Mouse (Mus musculus) kidney, postnatal 25 days (tissue): ENCODE results near the gene Rce1.
A peak's percentile ranks its signal among the peaks of the same experiment; 100 is the strongest.
"Not testable (repeated sequence)": the region's sequence is repeated elsewhere in the genome, so short reads cannot be mapped to it uniquely, and the experiment has no call there.

Source experiments
- DNase-seq, 2 experiments: peaks; one replicate each; pipeline ENCODE4 v3.0.0; 2021; ENCODE audit warnings: mixed read lengths in 2 of 2

The Rce1 gene

DNA sequence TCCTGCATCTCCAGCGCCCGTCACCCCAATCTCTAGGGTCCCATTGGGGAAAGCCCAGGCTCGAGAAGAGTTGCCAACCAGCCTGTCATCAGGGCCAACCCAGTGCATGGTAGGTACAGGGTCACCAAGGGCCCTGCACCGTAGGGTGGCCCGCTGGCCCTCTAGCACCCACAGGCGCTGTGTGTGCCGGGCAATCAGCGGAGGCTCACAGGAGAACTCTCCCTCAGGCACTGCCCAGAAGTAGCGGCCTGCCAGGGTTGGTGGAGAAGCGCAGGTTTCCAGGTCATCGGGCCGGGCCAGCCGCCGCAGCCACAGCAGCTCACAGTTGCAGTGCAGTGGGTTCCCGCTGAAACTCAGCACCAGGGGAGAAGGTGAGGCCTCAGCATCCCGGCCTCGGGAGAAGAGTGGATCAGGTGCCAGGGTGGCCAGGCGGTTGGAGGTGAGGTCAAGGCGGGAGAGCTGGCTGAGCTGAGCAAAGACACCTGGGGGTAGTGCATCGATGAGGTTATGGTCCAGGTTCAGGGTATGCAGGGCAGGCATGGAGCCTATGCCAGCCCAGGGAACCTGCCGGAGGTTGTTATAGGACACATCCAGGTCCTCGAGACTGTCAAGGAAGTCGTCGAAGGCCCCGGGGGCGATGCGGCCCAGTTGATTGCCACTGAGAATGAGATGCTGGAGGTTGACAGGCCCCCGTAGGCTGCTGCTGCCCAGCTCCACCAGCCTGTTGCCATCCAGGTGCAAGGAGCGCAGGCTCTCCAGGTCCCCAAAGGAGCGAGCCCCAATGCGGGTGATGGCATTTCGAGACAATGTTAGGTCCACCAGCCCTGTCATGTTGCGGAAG is 11.8 kb downstream of the Rce1 start:
- DNase-seq: no peak

DNA sequence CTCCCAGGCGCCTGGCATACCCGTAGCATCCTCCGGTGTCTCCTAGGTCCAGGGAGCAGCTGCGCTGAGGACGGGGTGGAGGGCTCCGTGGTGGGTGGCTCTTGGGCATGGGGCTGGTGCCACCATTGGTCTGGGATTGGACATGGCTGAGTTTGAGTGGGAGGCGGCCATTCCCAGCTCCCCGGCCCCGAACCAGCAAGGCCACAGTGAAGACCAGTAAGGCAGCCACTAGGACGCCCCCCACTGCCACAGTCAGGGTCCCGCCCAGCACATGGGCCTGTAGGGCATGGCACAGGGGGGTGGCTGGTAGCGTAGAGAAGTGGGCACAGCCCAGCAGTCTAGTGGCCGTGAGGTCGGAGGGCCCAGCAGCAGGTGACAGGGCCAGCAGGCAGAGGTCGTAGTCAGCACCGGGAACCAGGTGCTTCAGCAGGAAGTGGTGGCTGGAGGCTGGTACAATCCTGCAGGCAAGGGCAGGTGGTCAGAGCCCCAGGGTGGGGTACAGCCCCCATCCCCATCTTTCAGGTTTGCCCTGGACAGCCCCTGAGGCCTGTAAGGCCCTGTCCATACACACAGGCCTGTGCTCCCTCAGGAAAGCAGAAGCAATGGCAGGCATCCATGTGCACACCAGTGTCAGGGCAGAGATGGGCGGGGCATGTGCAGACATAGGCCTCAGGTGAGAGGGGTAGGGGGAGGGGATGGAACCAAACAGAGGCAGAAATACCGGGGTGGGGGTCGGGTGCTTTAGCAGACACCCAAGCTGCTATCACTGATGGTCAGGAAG is 13.1 kb downstream of the Rce1 start:
- DNase-seq: no peak

DNA sequence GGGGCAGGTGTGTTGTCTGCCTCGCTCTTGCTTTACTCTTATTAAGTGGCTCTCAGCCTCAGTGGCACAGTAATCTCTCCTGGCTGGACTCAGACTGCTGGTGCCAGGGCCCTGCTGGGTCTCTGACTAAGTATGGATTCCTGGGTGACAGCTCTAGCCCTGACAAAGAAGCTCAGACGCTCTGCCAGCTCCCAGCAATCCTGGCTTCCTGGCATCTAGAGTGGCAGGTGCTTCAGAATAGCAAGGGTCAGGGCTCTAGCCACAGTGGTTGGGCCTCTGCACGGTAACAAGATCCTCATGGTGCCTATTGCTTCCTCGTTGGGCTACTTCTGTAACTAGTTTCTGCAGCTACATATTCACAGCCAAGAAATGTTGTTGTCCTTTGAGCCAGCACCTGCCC is 15.3 kb downstream of the Rce1 start:
- DNase-seq: peak in 1 of 2 experiments; percentile 23

DNA sequence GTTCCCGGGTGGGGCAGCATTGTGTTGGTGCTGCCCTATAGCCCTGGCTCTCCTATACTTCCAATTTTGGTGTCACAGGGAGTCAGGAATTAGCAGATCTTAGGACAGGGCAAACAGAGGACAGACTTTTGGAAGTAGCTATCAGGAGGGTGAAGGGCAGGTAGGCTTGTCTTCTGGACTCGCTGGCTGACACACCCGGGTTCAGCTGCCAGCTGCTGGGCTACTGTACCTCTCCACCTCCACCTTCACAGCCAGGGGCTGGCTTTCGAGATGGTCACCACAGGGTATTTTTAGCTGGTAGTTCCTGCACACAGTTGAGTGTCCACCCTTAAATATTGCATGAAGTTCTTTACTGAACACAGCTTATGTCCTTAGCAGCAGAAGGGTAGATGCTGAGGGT is 16.9 kb downstream of the Rce1 start:
- no peak for DNase-seq

DNA sequence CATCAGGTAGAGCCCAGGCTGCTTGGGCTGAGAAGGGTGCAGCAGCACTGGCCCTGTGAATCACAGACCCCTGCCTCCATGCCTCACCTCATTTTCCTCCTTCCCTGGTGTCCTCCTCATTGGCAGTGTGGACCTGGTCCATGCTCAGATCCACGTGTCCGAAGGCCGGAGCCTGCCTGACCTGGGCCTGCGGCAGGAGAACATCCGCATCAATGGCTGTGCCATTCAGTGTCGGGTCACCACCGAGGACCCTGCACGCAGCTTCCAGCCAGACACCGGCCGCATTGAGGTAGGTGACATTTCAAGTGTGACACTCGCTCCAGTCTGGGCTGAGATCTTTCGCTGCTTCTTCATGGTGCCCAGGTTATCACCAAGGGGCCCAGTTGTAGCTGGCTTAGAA is 18.0 kb downstream of the Rce1 start:
- DNase-seq: no peak

DNA sequence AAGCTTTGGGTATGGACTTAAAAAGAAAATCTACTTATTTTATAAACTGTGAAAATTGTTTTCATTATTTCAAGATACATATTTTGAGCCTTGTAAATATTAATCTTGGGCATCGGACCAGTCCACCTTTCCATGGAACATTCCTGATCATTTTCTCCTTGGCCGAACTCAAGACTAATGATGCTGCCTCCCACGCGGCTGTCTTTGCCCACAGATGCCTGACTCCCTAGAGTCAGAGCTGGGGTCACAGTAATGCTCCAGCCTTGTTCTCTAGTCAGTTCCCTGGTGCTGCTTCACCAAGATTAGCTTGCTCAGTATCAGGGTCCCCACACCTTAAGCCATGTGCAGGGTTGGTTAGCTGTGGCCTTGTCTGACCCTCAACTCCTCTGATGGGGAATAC is 19.8 kb downstream of the Rce1 start:
- no peak for DNase-seq

DNA sequence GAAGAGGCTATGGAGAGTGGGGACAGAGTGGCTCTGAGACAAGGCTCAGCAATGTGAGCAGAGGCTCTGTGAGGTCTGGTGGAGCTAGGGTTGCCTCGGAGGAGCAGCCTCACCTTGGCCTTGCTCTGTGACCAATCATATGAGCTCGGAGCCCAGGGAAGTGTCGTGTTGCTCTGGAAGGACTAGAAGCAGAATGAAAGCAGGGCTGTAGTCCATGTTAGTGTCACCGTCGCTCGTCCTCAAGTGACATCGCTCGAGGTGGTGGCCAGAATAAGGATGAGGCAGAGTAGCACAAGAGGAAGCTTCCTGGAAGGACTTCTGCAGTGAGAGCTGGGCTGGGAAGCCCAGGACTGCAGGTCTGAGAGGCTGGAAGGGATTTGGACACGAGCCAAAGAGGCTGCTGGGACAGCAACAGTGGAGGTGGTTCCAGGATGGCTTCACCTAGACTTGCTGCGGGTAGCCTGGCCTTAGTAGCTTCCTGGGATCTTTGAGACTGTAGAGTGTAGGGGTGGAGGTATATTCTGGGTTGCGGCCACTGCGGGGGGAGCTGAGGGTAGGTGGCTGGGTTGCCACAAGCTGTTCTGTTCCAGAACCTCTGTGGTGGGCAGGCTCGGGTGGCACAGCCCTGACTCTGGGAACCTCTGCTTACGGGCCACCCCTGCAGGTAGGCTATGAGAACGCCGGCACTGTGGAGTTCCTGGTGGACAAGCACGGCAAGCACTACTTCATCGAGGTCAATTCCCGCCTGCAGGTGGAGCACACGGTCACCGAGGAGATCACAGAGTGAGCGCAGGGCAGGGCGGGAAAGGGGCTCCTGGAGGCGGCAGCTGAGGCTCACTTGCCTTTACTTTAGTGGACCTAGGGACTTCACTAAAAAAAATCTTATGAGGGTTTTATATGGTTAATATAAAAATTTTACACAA is 21.4 kb downstream of the Rce1 start:
- peak; percentile 76 to 83 for DNase-seq

DNA sequence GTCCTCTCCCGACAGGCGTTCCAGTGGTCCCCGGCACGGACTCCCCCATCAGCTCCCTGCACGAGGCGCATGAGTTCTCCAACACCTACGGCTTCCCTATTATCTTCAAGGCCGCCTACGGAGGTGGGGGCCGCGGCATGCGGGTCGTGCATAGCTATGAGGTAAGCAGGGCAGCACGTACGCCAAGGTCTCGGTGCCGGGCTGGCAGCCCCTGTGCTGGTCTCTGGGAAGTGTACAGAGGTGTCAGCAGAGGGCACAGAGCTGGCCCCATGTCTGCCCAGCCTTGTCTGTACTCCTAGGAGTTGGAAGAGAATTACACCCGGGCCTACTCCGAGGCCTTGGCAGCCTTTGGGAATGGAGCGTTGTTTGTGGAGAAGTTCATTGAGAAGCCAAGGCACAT is 23.0 kb downstream of the Rce1 start:
- DNase-seq: peak in 1 of 2 experiments; percentile 33

DNA sequence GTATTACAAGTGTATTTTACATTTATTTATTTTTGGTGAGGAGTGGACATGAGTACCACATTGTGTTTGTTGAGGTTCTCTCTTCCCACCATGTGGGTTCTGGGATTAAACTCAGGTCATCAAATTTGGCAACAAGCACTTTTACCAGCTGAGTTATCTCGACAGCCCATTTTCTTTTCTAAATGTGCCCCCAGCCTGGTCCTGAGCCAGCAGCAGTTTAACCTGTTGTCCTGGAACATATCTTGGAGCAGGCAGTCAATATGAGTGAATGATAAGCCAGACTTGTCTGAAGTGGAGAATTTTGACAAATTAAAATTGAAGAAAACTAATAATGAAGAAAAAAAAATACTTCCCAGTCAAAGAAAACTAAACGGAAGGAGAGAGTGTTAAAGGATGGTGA is 29.4 kb downstream of the Rce1 start:
- DNase-seq: peak; percentile 49 to 65

DNA sequence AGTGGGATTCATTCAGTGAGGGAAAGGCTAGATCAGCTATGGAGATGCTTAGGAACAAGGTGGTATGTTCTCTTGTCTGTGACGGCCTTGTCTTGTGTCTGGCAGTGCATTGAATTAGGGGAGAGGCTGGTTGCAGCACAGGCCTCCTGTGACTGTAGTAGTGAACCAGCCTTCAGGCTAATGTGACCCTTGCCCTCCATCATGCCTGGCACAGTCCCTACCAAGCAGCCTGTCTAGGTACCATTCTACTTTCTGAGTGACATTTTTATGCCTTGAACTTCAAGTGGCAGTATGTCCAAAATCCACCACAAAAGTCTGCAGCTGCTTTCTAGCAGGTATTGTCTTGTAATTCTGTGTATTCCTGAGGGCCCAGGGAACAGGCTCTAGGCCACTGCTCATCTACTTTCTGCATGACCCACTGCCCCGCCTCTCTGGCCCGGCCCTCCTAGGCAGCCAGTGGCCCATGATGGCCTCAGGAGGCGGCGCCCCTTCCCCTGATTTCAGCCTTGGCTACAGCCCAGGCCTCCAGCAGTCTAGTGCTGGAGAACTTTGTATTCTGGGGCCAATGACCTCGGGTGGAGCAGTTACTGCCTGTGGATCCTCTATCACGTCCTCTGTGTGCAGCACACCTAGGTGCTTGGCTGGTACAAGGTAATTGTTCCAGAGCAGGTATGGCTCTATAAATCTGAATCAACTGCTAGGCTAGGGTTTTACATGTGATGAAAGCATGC is 31.5 kb downstream of the Rce1 start:
- DNase-seq: peak; percentile 82 to 95

DNA sequence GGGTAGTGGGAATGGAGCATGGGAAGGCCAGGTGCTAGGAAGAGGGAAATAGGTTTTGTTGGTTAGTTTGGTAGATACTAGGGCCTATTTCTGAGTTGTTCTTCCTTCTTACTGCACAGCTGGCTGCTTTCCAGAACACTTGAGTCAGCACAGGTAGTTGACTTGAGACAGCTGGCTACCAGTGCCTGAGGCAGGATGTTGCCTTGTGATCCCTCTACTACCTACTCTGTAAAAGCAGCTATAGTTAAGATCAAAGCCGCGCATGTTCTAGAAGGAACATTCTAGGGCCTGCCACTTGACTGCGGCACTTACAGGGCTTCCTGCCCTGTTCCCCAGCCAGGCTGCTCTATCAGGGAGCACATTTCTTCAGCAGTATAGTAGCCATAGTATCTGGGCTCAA is 35.4 kb downstream of the Rce1 start:
- peak; percentile 57 to 64 for DNase-seq

DNA sequence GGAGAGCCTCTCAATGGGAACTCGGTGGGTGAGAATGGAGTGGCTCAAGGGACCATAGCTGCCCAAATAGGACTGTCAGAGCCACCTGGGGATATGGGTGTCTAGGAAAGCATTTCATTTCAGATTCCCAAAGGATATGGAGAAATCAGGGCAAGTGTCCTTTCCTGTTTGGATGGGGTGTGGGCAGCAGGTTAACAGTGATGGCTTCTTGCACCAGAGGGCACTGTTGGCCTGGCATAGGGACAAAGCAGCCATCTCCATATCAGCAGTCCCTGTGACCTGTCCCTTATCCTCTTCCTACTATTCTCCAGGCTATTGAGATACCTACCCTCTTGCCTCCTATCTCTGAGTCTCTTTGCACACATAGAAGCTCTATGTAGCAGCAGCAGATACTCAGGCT is 36.4 kb downstream of the Rce1 start:
- peak in 1 of 2 experiments; percentile 36 for DNase-seq

DNA sequence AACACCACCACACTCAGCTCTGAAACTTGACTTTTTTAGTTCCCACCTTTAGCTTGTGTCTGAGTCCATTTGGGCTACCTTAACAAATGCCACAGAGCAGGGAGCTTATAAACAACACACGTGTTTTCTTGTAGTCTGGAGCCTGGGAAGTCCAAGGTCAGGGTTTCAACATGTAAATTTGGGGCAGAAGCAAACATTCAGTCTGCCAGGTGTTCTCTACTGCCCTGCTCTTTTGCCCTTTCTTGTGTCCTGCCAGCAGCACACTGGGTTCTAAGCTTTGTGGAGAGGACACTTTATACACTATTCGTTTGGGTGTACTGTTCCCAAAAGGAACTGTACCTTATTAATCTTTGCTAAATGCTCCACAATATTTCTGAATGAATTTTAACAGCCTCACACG is 37.0 kb downstream of the Rce1 start:
- peak in 1 of 2 experiments; percentile 60 for DNase-seq

DNA sequence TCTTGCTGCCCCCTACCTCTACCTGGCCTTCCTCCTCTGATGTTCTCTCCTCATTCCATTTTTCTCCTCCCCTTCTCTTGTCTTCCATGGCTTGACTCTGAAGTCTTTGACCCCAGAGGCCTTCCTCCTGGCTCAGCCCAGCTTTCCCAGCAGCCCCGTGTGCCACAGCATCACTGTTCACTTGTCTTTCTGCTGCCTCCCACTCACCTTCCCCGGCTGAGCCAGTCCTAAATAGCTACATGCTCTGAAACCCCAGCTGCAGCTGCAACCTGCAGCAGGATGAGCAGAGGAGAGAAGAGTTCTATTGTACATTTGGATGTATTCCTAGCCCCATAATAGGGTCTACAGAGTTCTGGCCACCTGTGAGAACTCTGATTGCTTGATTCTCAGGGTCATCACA is 38.0 kb downstream of the Rce1 start:
- DNase-seq: no peak

DNA sequence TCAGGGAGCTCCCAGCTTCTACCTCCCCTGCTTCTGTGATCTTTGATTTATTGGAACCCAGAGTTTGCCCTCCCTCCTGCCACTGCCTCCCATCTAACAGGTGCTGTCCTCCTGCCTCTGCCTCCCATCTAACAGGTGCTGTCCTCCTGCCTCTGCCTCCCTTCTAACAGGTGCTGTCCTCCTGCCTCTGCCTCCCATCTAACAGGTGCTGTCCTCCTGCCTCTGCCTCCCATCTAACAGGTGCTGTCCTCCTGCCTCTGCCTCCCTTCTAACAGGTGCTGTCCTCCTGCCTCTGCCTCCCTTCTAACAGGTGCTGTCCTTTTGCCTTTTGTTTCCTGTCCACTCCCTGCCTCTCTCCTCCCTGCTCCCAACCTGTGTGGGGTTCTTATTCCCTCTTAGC is 38.7 kb downstream of the Rce1 start:
- DNase-seq: not testable (repeated sequence)

DNA sequence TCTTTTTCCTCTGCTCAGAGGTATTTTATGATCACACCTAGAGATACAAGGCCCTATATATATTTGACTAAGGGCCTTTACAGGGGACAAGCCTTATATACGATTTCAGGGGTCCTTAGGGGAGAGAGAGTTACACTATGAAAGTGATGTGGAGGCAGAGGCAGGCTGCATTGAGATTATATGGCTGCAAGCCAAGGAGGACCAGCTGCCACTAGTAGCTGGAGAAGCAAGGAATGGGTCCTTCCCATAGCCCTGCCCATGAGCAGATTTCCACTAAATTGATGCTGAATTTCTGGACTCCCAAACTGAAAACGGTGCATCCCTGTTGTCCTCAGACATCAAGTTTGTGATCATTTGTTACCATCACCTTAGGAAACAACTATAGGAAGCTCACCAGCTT is 41.6 kb downstream of the Rce1 start:
- DNase-seq: no peak

DNA sequence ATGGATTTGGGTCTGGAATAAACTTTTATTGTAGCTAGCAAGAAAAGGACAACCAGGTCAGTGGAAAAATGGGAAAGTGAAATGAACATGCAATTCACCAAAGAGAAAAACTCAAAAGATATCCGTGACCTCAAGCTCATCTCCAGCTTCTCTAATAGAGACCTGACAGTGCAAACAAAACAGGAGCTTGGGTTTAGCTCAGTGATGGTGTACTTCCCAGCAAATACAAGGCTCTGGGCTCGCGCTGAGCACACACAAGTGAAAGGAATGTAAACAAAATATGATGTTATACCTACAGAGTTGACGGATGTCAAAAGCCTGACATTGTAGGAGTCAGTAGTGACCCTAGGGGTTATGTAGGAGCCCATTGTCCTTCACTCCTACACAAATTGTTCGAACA is 46.1 kb downstream of the Rce1 start:
- DNase-seq: no peak

DNA sequence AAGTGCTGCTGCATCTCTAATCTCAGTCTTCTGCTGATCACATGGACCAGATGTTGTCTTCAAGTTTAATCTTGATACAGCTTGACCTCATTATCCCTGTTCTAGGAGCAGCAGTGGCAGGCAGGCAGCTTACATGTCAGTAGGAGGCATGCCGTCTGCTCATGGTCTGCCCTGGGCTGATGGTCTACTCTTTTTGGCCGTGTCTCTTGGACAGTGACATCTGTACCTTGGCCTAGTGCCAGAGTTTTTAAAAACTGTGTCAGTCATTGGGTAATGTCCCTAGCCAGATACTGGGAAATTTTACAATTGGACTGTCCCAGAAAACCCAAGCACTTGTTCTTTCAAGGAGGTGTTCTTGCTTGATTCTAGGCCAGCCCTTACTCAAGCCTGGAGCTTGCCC is 46.6 kb downstream of the Rce1 start:
- DNase-seq: peak; percentile 37 to 65

DNA sequence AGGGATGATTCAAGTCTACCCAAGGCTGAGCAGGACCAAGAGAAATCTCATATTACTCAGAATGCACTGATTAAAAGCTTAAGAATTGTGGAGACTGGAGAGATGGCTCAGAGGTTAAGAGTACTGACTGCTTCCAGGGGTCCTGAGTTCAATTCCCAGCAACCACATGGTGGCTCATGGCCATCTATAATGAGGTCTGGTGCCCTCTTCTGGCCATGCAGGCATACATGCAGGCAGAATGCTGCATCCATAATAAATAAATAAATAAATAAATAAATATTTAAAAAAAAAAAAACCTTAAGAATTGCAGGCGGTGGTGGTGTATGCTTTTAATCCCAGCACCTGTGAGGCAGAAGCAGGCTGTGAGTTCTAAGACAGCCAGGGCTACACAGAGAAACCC is 52.2 kb downstream of the Rce1 start:
- DNase-seq: no peak
